Mouse (Mus musculus): ENCODE data around the gene Bnip2. TPM values are rescaled to one million over a fixed set of nuclear protein-coding genes. Genes with fewer than 3 reads are reported as not detected.
A peak's percentile ranks its signal among the peaks of the same experiment; 100 is the strongest.

Gene Bnip2
- 4.1 and 5.7 TPM in 2 replicates for polyA plus RNA-seq (2012; rRNA removed)

DNA sequence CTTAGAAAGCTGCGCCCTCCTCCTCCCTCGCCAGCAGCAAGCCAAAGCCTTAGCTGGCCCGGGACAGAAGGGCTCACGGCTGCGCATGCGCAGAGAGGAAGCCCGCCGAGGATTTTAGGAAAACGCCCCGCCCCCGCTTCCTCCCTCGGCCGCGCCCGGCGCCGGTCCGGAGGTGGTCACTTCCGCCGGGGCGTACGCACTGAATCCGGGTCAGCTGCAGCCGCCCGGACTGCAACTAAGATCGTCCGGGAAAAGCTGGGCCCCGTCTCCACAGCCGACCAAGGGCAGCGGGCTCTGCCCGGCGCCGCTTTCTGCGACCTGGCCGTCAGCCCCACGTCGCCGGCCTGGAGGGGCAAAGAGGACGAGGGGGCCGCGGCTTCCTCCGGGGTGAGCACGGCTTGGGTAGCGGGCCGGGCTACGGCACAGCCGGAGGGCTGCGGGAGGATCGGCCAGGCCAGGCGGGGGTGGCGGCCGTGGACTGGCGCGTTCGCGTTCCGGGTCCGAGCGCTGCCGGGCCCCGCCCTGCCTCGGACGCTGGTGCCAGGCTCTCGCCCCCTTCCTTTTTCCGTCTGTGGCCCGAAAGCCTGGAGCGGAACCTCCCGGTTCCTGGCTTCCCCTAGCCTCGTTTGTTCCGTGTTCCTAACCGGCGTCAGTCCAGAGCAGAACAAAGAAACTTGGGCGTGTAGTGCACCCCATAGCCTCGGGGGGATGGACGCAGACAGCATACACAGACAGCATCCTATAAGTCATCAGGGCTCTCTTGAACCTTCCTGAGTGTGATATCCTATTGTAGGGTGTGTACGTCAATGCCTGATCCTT is at the start of gene Bnip2:
Gene Bnip2 (plus strand): TSS at position 164 of the 819 bp plus-strand sequence.
- H3K36me3 ChIP-seq (ENCODE audit: control insufficient read depth, insufficient read depth, low read length): peaks cover 2% of the 10 kb centered on the region; the same call in 1 of the 2 replicates
- peak within 1 kb of the TSS; percentile 75 for H3K27ac ChIP-seq (ENCODE audit: insufficient read depth, low read depth, low read length)
- no peaks in the 10 kb centered on the region for H3K27me3 ChIP-seq (ENCODE audit: control insufficient read depth, insufficient read depth, low read length)
- TF ChIP-seq POLR2A (IDR thresholded peaks at IDR 0.05; ENCODE audit: low read depth, low read length): peak; percentile 59; the same call in 1 of the 2 replicates
- TF ChIP-seq CTCF (IDR thresholded peaks at IDR 0.05; ENCODE audit: extremely low read depth, insufficient read length, insufficient replicate concordance, low read depth, low read length): no peak
- no peaks in the 10 kb centered on the region for H3K4me1 ChIP-seq (ENCODE audit: control insufficient read depth, insufficient read depth, insufficient read length, low read length)
- under 1% methylated on average over 76 of the region's 76 CpGs for WGBS
- peak within 1 kb of the TSS; percentile 85 for H3K4me3 ChIP-seq (ENCODE audit: low read depth, low read length)

- Histone ChIP-seq H3K4me3 (ENCODE audit: low read depth, low read length) (no peak overlapping the region), H3K36me3 (ENCODE audit: control insufficient read depth, insufficient read depth, low read length) (no peaks in the 10 kb centered on the region), H3K27me3 (ENCODE audit: control insufficient read depth, insufficient read depth, low read length) (no peaks in the 10 kb centered on the region), H3K27ac (ENCODE audit: insufficient read depth, low read depth, low read length) (no peak overlapping the region), H3K4me1 (ENCODE audit: control insufficient read depth, insufficient read depth, insufficient read length, low read length) (no peaks in the 10 kb centered on the region)
- 72% methylated on average over 7 of the region's 7 CpGs for WGBS
- TF ChIP-seq POLR2A (IDR thresholded peaks at IDR 0.05; ENCODE audit: low read depth, low read length) (no peak), CTCF (IDR thresholded peaks at IDR 0.05; ENCODE audit: extremely low read depth, insufficient read length, insufficient replicate concordance, low read depth, low read length) (no peak)
These were observed 48.3 kb upstream of the Bnip2 start for GRCm38 (mm10) chr9:69940839-69941490.

DNA sequence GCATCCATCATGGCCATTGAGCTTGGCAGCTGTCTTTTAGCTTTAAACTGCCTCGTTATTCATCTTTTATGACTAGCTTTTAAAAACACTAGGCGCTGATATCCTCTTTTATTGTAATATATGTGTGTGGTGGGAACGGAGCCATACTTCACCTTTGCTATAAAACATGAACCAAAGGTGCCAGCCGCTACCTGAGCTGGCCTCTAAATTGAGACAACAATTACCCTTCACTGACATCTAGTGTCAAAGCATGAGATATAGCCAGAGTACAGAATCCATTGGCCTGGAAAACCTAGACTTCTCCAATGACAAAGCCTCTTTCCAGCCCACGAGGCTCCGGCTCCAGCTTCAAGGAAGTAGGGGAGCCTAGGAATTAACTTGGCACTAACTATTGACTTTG is 47.7 kb upstream of the Bnip2 start:
- 56% methylated on average over 6 of the region's 6 CpGs for WGBS
- no peaks in the 10 kb centered on the region for H3K36me3 ChIP-seq (ENCODE audit: control insufficient read depth, insufficient read depth, low read length)
- no peaks in the 10 kb centered on the region for H3K27me3 ChIP-seq (ENCODE audit: control insufficient read depth, insufficient read depth, low read length)
- no peaks in the 10 kb centered on the region for H3K4me1 ChIP-seq (ENCODE audit: control insufficient read depth, insufficient read depth, insufficient read length, low read length)
- no peak for TF ChIP-seq POLR2A (IDR thresholded peaks at IDR 0.05; ENCODE audit: low read depth, low read length)
- no peak for TF ChIP-seq CTCF (IDR thresholded peaks at IDR 0.05; ENCODE audit: extremely low read depth, insufficient read length, insufficient replicate concordance, low read depth, low read length)
- H3K4me3 ChIP-seq (ENCODE audit: low read depth, low read length): no peak overlapping the region
- no peak overlapping the region for H3K27ac ChIP-seq (ENCODE audit: insufficient read depth, low read depth, low read length)

- Histone ChIP-seq H3K36me3 (ENCODE audit: control insufficient read depth, insufficient read depth, low read length) (no peaks in the 10 kb centered on the region), H3K27me3 (ENCODE audit: control insufficient read depth, insufficient read depth, low read length) (no peaks in the 10 kb centered on the region; the same call in 1 of the 2 replicates), H3K4me3 (ENCODE audit: low read depth, low read length) (no peak overlapping the region), H3K27ac (ENCODE audit: insufficient read depth, low read depth, low read length) (no peak overlapping the region), H3K4me1 (ENCODE audit: control insufficient read depth, insufficient read depth, insufficient read length, low read length) (no peaks in the 10 kb centered on the region)
- peak; percentile 75; the same call in 1 of the 2 replicates for TF ChIP-seq CTCF (IDR thresholded peaks at IDR 0.05; ENCODE audit: extremely low read depth, insufficient read length, insufficient replicate concordance, low read depth, low read length)
- no peak for TF ChIP-seq POLR2A (IDR thresholded peaks at IDR 0.05; ENCODE audit: low read depth, low read length)
- WGBS: 3% methylated on average over 2 of the region's 2 CpGs
These were observed 40.3 kb upstream of the Bnip2 start for GRCm38 (mm10) chr9:69948964-69949363.

DNA sequence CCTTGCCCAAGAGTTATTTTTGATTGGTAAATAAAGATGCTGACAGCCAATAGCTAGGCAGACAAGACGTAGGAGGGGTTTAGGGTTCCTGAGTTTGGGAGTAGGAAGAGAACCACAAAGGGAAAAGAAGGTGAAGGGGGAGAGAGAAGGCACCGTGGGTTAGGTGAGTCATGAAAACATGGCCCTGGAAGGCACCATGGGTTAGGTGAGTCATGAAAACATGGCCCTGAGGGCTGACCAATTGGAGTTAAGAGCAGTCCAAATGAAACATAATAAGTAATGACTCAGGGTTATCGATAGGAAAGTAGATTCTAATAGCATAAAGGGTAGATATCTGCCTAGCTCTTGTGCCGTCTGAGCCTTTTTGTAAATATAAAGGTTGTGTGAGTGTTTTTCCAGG is 39.6 kb upstream of the Bnip2 start:
- no peaks in the 10 kb centered on the region; the same call in 1 of the 2 replicates for H3K27me3 ChIP-seq (ENCODE audit: control insufficient read depth, insufficient read depth, low read length)
- H3K4me3 ChIP-seq (ENCODE audit: low read depth, low read length): no peak overlapping the region
- H3K27ac ChIP-seq (ENCODE audit: insufficient read depth, low read depth, low read length): no peak overlapping the region
- WGBS: 64% methylated on average over 4 of the region's 4 CpGs
- TF ChIP-seq POLR2A (IDR thresholded peaks at IDR 0.05; ENCODE audit: low read depth, low read length) (no peak), CTCF (IDR thresholded peaks at IDR 0.05; ENCODE audit: extremely low read depth, insufficient read length, insufficient replicate concordance, low read depth, low read length) (no peak)
- H3K36me3 ChIP-seq (ENCODE audit: control insufficient read depth, insufficient read depth, low read length): no peaks in the 10 kb centered on the region
- H3K4me1 ChIP-seq (ENCODE audit: control insufficient read depth, insufficient read depth, insufficient read length, low read length): no peaks in the 10 kb centered on the region

DNA sequence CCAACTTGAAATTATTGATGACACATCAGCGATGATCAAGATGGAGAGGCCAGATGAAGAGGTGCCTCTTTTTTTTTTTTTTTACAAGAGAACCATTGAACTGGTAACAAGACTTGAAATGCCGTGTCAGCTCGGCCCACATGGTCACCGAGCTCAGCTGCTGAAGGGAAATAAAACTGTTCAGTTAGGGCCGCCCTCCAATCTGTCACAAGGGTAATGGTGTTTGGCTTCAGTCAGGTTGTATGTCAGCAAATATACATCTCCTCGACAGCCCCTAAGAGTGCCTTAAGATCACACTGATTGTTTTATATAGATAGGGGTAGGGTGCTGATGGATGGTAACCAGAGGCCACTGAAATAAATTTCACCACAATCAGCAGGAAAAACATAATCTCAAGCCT is 28.3 kb upstream of the Bnip2 start:
- no peaks in the 10 kb centered on the region for H3K4me1 ChIP-seq (ENCODE audit: control insufficient read depth, insufficient read depth, insufficient read length, low read length)
- no peaks in the 10 kb centered on the region for H3K36me3 ChIP-seq (ENCODE audit: control insufficient read depth, insufficient read depth, low read length)
- no peak overlapping the region for H3K27ac ChIP-seq (ENCODE audit: insufficient read depth, low read depth, low read length)
- H3K4me3 ChIP-seq (ENCODE audit: low read depth, low read length): no peak overlapping the region
- no peak for TF ChIP-seq POLR2A (IDR thresholded peaks at IDR 0.05; ENCODE audit: low read depth, low read length)
- TF ChIP-seq CTCF (IDR thresholded peaks at IDR 0.05; ENCODE audit: extremely low read depth, insufficient read length, insufficient replicate concordance, low read depth, low read length): no peak
- 79% methylated on average over 6 of the region's 6 CpGs for WGBS
- H3K27me3 ChIP-seq (ENCODE audit: control insufficient read depth, insufficient read depth, low read length): no peaks in the 10 kb centered on the region

GRCm38 (mm10) chr9:69964370-69964769 is 24.9 kb upstream of the Bnip2 start:
- Histone ChIP-seq H3K36me3 (ENCODE audit: control insufficient read depth, insufficient read depth, low read length) (no peaks in the 10 kb centered on the region), H3K4me3 (ENCODE audit: low read depth, low read length) (no peak overlapping the region), H3K4me1 (ENCODE audit: control insufficient read depth, insufficient read depth, insufficient read length, low read length) (no peaks in the 10 kb centered on the region), H3K27ac (ENCODE audit: insufficient read depth, low read depth, low read length) (no peak overlapping the region), H3K27me3 (ENCODE audit: control insufficient read depth, insufficient read depth, low read length) (no peaks in the 10 kb centered on the region)
- TF ChIP-seq POLR2A (IDR thresholded peaks at IDR 0.05; ENCODE audit: low read depth, low read length): no peak
- no peak for TF ChIP-seq CTCF (IDR thresholded peaks at IDR 0.05; ENCODE audit: extremely low read depth, insufficient read length, insufficient replicate concordance, low read depth, low read length)
- WGBS: 75% methylated on average over 3 of the region's 3 CpGs

All from small intestine, adult 2 months (tissue).